11 mouse cellular contexts compared by ENCODE assay signal in genomic region chr13:96375519-96375918, GRCm38 (mm10). TPM values are rescaled to one million over a fixed set of nuclear protein-coding genes. Genes with fewer than 3 reads are reported as not detected.
DNase-seq lines count a peak whose midpoint lies in the region; ATAC-seq lines count a peak whose summit lies in the region.
"Had no signal": no experiment of that assay in that cellular context is flagged by ENCODE, and none has a peak within 500 bp of the region (broad histone marks: within the 10 kb centered on the region; RNA-seq: fewer than 3 reads in every experiment).

No protein-coding gene starts in this region.

- H3K36me3 ChIP-seq in hindbrain, embryonic 14.5 days (replicated peaks; ENCODE audit: control insufficient read depth, insufficient read depth) = no peaks in the 10 kb centered on the region
- no peaks in the 10 kb centered on the region for H3K36me3 ChIP-seq in hindbrain, embryonic 13.5 days
- no peaks in the 10 kb centered on the region for H3K36me3 ChIP-seq in heart, embryonic 10.5 days

- no peak for ATAC-seq in hindbrain, embryonic 14.5 days (ENCODE audit: low FRiP score)
- no peak for ATAC-seq in hindbrain, embryonic 13.5 days (ENCODE audit: low FRiP score)
- ATAC-seq in common myeloid progenitor, adult 5-6 weeks (replicated peaks; ENCODE audit: low read depth, poor library complexity, severe bottlenecking) = peak; percentile 82
- no peak for ATAC-seq in megakaryocyte-erythroid progenitor cell, adult 5-6 weeks (replicated peaks; ENCODE audit: low FRiP score, low TSS enrichment, poor library complexity, severe bottlenecking)
- ATAC-seq: forebrain, embryonic 13.5 days had no signal

- H3K9ac ChIP-seq in hindbrain, embryonic 14.5 days = no peak overlapping the region
- H3K9ac ChIP-seq in hindbrain, embryonic 13.5 days = no peak overlapping the region
- H3K9ac ChIP-seq: forebrain, embryonic 13.5 days had no signal

- H3K27ac ChIP-seq in hindbrain, embryonic 14.5 days = no peak overlapping the region
- H3K27ac ChIP-seq in hindbrain, embryonic 13.5 days = no peak overlapping the region
- H3K27ac ChIP-seq in heart, embryonic 10.5 days = no peak overlapping the region
- H3K27ac ChIP-seq: forebrain, embryonic 13.5 days had no signal

- 5% methylated on average over 2 of the region's 2 CpGs for WGBS in hindbrain, embryonic 14.5 days
- 6% methylated on average over 2 of the region's 2 CpGs for WGBS in hindbrain, embryonic 13.5 days
- WGBS in heart, embryonic 10.5 days = 1% methylated on average over 2 of the region's 2 CpGs

- no peaks in the 10 kb centered on the region for H3K4me1 ChIP-seq in hindbrain, embryonic 14.5 days (replicated peaks; ENCODE audit: control insufficient read depth, insufficient read depth, low read length)
- H3K4me1 ChIP-seq in hindbrain, embryonic 13.5 days (replicated peaks) = no peaks in the 10 kb centered on the region
- no peaks in the 10 kb centered on the region for H3K4me1 ChIP-seq in heart, embryonic 10.5 days
- H3K4me1 ChIP-seq: forebrain, embryonic 13.5 days had no signal

- no peaks in the 10 kb centered on the region for H3K27me3 ChIP-seq in hindbrain, embryonic 14.5 days (ENCODE audit: control insufficient read depth, insufficient read depth, low read length)
- H3K27me3 ChIP-seq in hindbrain, embryonic 13.5 days = no peaks in the 10 kb centered on the region
- H3K27me3 ChIP-seq in heart, embryonic 10.5 days (ENCODE audit: insufficient read depth, poor library complexity, severe bottlenecking) = no peaks in the 10 kb centered on the region
- H3K27me3 ChIP-seq: forebrain, embryonic 13.5 days had no signal

- H3K4me2 ChIP-seq in hindbrain, embryonic 14.5 days (replicated peaks) = no peak overlapping the region
- H3K4me2 ChIP-seq in hindbrain, embryonic 13.5 days = no peak overlapping the region
- H3K4me2 ChIP-seq: forebrain, embryonic 13.5 days; liver, embryonic 11.5 days had no signal

- H3K9me3 ChIP-seq in hindbrain, embryonic 14.5 days (ENCODE audit: control insufficient read depth, low read length) = no peaks in the 10 kb centered on the region
- no peaks in the 10 kb centered on the region for H3K9me3 ChIP-seq in hindbrain, embryonic 13.5 days
- no peaks in the 10 kb centered on the region for H3K9me3 ChIP-seq in heart, embryonic 10.5 days
- H3K9me3 ChIP-seq: forebrain, embryonic 13.5 days had no signal

- DNase-seq in hindbrain, embryonic 14.5 days (ENCODE audit: low spot score) = peak; percentile 44
- DNase-seq in right cerebral cortex, postnatal 4 days = peak; percentile 24
- DNase-seq in right cerebral cortex, postnatal 36 days (ENCODE audit: low spot score in 2 of 2) = no peak
- no peak for DNase-seq in urinary bladder, adult 18-20 months (ENCODE audit: low spot score in 2 of 2)
- DNase-seq in heart, embryonic 10.5 days (ENCODE audit: low spot score) = no peak
- DNase-seq: kidney, adult 11 months had no signal

- no peak overlapping the region for H3K4me3 ChIP-seq in hindbrain, embryonic 14.5 days (replicated peaks; ENCODE audit: low read length)
- H3K4me3 ChIP-seq in hindbrain, embryonic 13.5 days = no peak overlapping the region
- H3K4me3 ChIP-seq in heart, embryonic 10.5 days = no peak overlapping the region
- H3K4me3 ChIP-seq: forebrain, embryonic 13.5 days had no signal

RNA-seq across cellular contexts. Expression of gene Poc5, which starts 12.6 kb away (rescaled TPM):
- polyA plus RNA-seq in hindbrain, embryonic 14.5 days (2014; fragmentation: Nextera tagmentation; extraction: Ambion mirVana) = 23.1 and 25.0 TPM in 2 replicates
- polyA plus RNA-seq in hindbrain, embryonic 13.5 days (2015; fragmentation: Nextera tagmentation; extraction: Ambion mirVana) = 22.8 and 24.2 TPM in 2 replicates
- total RNA-seq in common myeloid progenitor, adult 5-6 weeks (2017) = 9.5 and 17.0 TPM in 2 replicates
- 11.5 and 29.5 TPM in 2 replicates for total RNA-seq in megakaryocyte-erythroid progenitor cell, adult 5-6 weeks (2014; fragmentation: Nextera tagmentation)
- total RNA-seq in megakaryocyte-erythroid progenitor cell, adult 5-6 weeks (2017) = 15.1 and 15.6 TPM in 2 replicates
- 13.3 TPM in 2 replicates for polyA plus RNA-seq in heart, embryonic 10.5 days (2016; fragmentation: Nextera tagmentation; extraction: Ambion mirVana)

Comparison
In these comparisons a context has a peak if more than half of its experiments do, and no peak if none do; other contexts are left out.
1. DNase-seq: peak in hindbrain, embryonic 14.5 days (single experiment) and right cerebral cortex, postnatal 4 days (single experiment); none in right cerebral cortex, postnatal 36 days (0 of 2), urinary bladder, adult 18-20 months (0 of 2) and heart, embryonic 10.5 days (single experiment).